Mouse (Mus musculus) frontal cortex, postnatal 25 days (tissue): Measurements from ENCODE around the gene Fbrsl1.

Source experiments
- DNase-seq, 2 experiments: peaks; one replicate each; pipeline ENCODE4 v3.0.0; 2022; ENCODE audit warnings: low spot score in 2 of 2

Gene Fbrsl1

GRCm38 (mm10) chr5:110448436-110449134, at the start of gene Fbrsl1:
TSS of gene Fbrsl1 (minus strand) at chr5:110448503.
- peak; percentile 73 to 86 for DNase-seq

- DNase-seq: no peak
These were observed 49.8 kb upstream of the Fbrsl1 start for GRCm38 (mm10) chr5:110498071-110498470.

- no peak for DNase-seq
These were observed 49.3 kb upstream of the Fbrsl1 start for GRCm38 (mm10) chr5:110497556-110497955.

GRCm38 (mm10) chr5:110495051-110495450, 46.7 kb upstream of the Fbrsl1 start:
- no peak for DNase-seq

- no peak for DNase-seq
These were observed 46.1 kb upstream of the Fbrsl1 start for GRCm38 (mm10) chr5:110494396-110494795.

- DNase-seq: peak; percentile 60 to 62
These were observed 45.5 kb upstream of the Fbrsl1 start for GRCm38 (mm10) chr5:110493785-110494184.

- no peak for DNase-seq
These were observed 41.3 kb upstream of the Fbrsl1 start for GRCm38 (mm10) chr5:110489639-110490038.

- no peak for DNase-seq
These were observed 39.6 kb upstream of the Fbrsl1 start for GRCm38 (mm10) chr5:110487943-110488342.

GRCm38 (mm10) chr5:110486674-110487334, 38.5 kb upstream of the Fbrsl1 start:
- DNase-seq: no peak

- DNase-seq: no peak
These were observed 36.4 kb upstream of the Fbrsl1 start for GRCm38 (mm10) chr5:110484711-110485110.

- no peak for DNase-seq
These were observed 30.9 kb upstream of the Fbrsl1 start for GRCm38 (mm10) chr5:110479228-110479627.

GRCm38 (mm10) chr5:110474156-110474555, 25.9 kb upstream of the Fbrsl1 start:
- no peak for DNase-seq

GRCm38 (mm10) chr5:110472834-110473233, 24.5 kb upstream of the Fbrsl1 start:
- DNase-seq: no peak

GRCm38 (mm10) chr5:110471981-110472476, 23.7 kb upstream of the Fbrsl1 start:
- DNase-seq: no peak

- DNase-seq: no peak
These were observed 23.0 kb upstream of the Fbrsl1 start for GRCm38 (mm10) chr5:110471285-110471684.

GRCm38 (mm10) chr5:110469227-110469925, 21.1 kb upstream of the Fbrsl1 start:
- DNase-seq: no peak

GRCm38 (mm10) chr5:110468296-110468695, 20.0 kb upstream of the Fbrsl1 start:
- DNase-seq: no peak

GRCm38 (mm10) chr5:110467725-110468124, 19.4 kb upstream of the Fbrsl1 start:
- DNase-seq: no peak

- no peak for DNase-seq
These were observed 18.5 kb upstream of the Fbrsl1 start for GRCm38 (mm10) chr5:110466531-110467424.

- DNase-seq: no peak
These were observed 14.3 kb upstream of the Fbrsl1 start for GRCm38 (mm10) chr5:110462646-110463045.

GRCm38 (mm10) chr5:110458936-110459335, 10.6 kb upstream of the Fbrsl1 start:
- peak; percentile 19 to 26 for DNase-seq
